Mouse (Mus musculus): ENCODE measurements around the gene Pdia4.
"Not testable (repeated sequence)": the region's sequence is repeated elsewhere in the genome, so short reads cannot be mapped to it uniquely, and the experiment has no call there.

Gene Pdia4

DNA sequence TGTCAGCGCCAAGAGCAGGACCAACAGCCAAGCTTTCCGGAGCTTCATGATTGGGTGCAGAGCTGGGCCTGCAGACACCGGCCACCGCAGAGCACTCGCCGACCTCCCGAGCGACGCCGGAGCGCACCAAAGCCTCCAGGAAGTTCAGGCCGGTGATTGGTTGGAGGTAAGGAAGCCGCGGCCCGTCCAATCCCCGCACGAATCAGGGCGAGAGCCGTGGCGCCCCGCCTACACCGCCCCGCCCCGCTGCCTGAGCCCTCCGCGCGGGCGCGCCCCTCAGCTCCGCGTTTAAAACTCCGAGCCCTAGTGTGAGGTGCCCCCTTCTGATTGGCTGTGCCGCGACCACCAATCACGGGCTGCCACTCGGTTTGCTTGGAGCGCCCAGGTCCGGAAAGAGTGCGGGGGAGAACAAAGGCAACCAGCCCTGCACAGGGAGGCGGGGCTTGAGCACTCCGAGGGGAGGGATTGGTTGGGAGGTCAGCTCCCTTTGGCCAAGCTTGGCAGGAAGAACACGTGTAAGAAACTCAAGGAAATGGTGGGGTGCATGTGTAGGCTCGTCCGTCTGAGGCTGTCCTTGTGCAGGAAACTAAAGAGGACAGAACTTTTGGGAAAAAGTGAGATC, at the start of gene Pdia4:
Gene Pdia4, minus strand, starts transcription at position 174 of the 622 bp plus-strand sequence.
- peak; percentile 99 for DNase-seq

DNA sequence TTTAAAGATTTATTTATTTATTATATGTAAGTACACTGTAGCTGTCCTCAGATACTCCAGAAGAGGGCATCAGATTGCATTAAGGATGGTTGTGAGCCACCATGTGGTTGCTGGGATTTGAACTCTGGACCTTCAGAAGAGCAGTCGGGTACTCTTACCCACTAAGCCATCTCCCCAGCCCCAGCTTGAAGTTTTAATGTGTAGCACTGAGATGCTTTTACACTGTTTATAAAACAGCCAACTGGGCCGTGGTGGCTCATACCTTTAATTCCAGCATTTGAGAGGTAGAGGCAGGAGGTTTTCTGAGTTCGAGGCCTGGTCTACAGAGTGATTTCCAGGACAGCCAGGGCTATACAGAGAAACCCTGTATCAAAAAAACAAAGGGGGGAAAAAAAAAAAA, 44.5 kb upstream of the Pdia4 start:
- DNase-seq: not testable (repeated sequence)

DNA sequence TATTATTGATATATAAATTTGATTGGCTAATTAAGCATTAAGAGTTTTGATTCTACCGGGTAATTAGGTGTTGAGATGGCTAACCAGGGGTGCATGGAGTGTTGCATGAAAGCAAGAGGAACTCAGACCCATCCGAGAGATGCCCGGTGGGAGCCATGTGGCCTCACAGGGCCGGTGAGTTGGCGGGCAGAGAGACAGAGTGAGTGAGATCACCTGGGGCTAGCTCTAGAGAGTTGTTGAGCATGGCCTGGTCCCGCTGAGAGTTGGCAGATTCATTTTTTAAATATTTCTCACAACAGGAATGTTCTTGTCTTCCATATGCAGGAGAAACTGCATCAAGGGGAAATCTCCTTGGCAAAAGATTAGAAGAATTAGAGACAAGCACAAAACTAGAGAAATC, 44.0 kb upstream of the Pdia4 start:
- DNase-seq: no peak

DNA sequence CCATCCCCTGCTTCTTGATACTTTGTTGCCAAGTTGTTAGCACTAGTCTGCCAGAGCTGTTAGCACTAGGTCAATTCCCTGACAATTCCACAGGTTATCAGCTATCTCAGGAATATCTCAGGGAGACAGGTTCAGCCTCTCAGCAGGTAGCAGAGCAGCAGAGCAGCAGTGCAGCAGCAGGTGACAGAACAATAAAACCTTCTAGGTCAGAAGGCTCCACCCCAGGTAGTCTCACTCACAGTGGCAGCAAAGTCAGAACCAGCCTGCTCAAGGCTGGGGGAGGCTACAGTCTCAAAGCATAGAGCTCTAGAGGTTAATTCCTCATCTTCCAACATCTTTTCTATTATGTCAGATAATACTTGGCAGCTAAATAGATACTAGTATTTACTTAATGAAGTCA, 32.5 kb upstream of the Pdia4 start:
- no peak for DNase-seq

DNA sequence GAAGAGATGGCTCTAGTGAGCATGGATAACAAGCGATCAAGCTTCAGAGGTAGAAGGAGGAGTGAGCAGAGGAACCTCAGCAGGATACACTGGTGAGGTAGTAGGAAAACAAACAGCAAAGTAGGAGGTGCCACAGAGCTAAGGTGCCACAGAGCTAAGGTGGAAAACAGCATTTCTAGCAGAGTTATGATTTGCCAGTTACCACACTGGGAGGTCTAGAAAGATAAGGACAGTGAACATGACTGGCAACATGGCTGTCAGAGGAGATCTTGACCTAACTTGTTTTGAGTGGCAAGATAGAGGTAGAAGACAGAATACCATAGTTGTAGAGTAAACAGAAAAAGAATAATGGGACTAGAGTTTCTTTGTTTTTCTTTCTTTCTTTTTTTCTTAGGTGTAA, 29.1 kb upstream of the Pdia4 start:
- DNase-seq: no peak

DNA sequence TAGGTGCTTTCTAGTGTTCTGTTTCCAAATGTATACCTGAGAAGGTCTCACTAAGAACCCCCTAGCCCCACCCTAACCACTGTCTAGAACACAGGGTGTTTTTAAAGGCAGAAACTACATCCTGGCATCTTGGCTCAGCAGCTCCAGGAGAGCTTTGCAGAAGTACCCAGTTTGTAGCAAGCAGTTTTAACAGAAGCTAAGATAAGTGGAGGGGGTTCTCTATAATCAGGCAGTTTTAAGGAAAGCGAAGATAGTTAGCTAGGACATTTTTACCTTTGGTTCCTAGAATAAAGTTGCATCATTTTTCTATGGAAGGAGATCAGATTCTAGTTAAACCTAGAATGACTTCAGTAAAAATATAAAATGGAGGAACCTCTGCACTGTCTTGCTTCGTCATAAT, 28.6 kb upstream of the Pdia4 start:
- DNase-seq: no peak

DNA sequence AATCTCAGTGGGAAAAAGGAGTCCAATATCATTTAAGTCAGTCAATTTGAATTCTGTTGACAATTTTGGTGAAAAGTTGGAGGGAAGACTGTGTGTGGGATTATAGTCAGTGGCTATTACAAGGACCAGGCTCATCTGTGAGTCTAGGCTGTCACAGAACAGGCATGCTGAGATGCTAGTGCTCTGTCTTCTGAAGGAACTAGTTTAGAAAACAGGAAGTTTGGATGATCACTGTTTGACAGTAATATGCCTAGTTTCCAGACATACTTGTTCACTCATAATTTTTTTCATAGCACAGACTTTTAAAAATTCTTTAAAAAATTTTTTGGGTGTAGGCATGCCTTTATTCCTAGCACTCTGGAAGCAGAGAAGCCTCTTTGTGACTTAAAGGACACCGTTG, 27.8 kb upstream of the Pdia4 start:
- DNase-seq: no peak

DNA sequence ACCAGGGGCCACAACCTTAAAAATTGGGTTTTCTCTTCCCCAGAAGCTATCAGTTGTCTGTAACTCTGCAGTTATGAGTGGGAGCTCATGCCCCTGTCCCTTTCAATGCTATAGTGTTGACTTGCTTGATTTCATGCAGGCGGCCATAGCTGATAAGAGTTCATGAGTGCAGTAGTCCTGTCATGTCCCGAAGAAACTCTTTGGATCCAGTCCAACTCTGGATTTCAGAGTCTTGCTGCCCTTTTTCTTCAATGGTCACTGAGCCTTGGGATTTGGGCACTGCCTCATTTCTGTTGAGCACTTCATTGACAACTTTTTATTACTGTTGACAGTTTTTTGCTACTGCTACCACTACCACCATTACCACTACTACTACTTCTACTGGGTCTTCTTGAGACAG, 24.4 kb upstream of the Pdia4 start:
- no peak for DNase-seq

DNA sequence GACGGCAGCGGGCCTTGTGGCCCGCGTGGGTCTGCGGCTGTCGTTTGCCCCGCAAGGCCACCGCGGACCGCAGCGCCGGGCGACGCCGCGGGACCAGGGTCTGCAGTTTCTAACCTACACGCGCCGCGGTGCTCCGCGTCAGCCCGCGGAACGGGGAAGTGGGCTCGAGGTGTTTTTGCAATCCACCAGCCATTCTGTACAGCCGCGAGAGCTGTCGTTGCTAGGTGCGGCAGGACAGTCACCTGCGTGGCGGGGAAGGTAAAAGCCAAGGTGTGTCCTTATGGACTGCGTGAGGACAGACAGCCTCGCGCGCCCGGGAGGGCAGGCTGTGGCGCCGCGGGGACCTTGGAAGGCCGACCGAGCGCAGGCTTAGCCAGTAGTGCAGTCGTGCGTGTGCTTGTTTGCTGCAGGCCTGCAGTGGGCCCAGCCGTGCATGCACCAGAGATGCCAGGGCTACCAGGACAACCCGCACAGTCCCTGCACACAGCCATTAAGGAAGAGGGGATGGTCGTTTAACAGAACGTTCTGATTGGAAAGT, 22.8 kb upstream of the Pdia4 start:
- peak; percentile 82 to 84 for DNase-seq

DNA sequence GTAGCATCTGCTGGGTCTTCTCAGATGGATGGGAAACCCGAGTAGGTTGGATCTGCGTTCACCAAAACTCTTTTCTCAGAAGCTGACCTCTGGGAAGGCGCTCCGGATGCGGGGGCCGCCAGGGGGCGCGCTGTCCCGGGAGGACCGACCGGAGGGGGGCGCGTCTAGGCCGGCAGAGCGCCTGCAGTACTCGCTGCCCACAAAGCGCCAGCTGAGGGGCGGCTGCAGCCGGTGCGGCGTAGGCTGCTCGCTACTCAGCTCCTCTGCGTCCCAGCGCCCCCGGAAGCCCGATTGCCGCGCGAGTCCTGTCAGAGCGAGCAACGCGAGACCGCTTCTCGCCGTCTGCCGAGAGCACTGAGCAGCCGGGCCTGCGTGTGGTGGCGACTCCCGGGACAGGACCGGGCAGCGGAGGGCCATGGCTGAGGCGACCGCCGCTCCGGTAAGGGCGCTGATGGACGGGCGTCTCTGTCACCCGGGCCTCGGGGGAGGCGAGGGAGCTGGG, 22.3 kb upstream of the Pdia4 start, which contains the start of gene Zfp398:
Gene Zfp398, plus strand, starts transcription at position 180 of the 502 bp plus-strand sequence.
- DNase-seq: peak; percentile 99

DNA sequence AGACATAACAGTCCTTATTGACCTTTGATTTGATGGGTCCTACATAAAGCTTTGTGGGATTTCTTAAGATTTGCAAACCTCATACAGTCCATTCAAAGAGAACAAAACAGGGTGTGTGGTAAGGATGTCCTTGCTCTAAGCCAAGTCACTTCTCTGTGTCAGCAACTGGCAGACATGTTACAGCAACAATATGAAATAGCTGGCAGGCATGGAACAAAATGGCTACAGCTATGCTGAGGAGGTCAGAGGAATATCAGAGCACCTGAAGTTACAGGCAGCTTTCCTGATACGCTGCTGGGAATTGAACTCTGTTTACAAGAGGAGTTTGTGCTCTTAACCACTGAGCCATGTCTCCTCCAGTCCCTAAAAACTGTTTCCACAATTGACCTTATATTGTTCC, 19.0 kb upstream of the Pdia4 start:
- no peak for DNase-seq

DNA sequence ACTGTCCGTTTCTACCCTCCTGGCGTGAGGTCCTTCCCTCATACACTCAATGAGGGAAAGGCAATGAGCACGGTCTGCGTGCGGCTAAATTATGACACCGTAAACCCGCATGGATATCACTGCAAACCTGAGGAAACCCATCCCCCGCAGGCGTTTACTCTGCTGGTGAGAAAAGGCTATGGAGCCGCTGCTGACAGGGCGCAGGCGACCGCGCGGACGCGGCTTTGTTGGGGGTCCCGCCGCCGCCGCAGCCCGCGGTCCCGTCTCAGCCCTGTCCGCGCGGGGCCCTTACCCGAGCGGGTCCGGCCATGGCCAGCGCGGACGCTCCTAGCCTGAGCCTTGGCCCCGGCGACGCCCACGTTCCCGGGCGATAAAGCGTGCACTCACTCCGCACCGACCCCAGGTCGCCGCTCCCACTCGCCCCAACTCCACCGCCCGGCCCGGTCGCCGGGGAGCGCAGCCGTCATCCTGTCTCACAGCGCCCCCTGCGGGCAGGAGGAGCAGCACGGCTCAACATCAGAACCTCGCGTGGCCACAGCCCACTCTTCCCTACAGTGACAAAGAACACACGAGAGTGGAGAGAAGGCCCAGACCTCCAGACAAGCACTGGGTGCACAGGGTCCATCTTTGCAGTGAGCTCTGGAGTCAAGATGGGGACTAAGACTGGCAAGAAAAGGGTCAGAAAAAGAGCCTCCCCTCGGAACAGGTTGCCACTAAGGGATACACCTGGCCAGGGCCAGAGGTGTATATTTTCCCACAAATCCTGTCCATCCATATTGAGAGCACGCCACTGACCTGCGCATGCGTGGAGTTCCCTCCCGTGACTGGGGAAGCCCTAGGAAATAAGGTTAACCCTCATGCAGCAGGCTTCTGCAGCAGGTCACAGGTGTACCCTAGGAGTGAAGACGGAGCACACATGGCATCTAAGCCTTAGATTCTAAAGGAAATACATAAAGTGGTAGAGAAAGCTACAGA, 17.2 kb upstream of the Pdia4 start, which contains the start of gene Zfp786:
Gene Zfp786, minus strand, starts transcription at position 764 of the 975 bp plus-strand sequence.
- peak; percentile 98 to 99 for DNase-seq

DNA sequence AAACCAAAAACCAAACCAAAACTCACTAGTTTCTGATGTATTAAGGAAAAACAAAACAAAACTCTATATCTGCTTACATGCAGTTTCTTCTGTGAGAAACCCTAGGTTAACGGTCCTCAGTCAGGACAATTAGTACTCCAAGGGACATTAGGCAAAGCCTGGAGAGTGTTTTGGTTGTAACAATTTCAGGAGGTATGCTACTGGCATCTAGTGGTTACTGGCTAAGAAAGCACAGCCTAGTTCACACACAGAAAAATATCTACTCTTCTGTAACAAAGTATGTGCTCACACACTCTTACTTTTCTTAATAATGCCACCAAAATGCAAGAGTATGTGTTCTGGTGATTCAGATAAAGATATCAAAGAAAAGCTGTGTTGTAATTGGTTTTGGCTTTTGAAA, 15.7 kb upstream of the Pdia4 start:
- peak; percentile 23 to 45 for DNase-seq

DNA sequence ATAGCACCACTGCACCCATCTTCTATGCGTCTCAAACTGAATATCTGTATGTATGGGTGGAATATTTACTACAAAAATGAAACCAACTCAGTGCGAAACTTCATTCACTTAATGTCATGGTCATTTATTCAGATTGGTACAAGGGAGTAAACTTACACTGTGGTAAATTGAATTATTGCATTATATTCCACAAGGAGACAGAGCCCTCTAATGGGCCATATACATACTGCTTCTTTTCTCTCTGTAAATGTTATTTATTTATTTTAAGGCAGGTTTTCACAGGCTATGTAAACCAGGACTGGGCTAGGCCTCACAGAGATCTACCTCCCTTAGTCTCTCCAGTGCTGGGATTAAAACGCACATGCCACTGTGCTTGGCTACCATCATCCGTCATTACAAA, 14.2 kb upstream of the Pdia4 start:
- DNase-seq: no peak

DNA sequence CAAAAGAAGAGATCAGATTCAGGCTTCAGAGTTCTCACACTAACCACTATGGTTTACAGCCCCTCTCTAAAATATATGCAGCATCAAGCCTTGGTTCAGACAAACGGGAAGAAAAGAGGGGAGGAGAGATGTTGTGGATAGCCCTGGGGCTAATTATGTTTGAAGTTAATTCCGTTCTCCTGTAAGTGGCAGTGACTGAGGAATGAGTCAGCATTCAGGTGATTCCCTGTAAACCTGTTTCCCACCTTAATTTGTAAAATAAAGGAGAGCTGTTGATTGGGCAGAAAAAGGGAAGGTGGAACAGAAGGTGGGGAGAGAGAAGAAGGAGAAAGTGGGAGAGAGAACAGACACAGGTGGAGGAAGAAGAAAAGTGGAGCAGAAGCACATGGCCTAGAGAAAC, 11.0 kb upstream of the Pdia4 start:
- DNase-seq: no peak

DNA sequence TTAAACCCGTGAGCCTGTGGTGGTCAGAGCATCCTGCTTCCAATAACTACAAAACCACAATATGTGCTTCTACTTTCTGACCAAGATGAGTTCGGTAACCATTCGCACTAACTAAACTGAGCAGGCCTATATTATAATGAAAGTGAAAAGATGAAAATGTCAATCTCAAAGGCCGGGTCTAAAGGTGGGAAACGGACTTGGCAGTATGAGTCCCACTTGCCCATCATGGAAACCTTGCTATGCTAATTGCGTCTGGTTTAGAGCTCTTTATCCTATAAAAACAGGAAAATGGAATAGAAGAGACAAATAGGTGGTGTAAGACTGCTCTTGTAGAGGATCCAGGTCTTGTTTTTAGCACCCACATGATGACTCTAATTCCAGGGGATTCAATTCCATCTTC, 8.5 kb upstream of the Pdia4 start:
- DNase-seq: no peak

DNA sequence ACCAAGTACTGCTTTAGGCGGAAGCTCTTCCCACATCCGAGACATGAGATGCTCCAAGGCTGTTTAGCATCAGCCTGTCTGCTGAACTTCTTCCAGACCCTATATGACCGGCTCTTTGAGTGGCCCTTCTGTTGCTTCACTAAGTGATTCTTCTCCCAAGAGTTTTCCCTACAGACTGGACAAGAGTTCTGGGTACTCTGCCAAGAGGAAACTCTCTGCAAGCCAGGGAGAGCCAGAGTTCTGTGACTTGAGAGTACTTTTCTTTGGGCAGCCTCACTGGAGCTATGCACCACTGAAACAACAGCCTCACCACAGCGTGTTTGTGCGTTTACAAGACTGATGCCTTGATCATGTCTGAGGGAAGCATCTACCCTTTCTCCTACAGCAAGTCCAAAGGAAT, 8.0 kb upstream of the Pdia4 start:
- DNase-seq: no peak

DNA sequence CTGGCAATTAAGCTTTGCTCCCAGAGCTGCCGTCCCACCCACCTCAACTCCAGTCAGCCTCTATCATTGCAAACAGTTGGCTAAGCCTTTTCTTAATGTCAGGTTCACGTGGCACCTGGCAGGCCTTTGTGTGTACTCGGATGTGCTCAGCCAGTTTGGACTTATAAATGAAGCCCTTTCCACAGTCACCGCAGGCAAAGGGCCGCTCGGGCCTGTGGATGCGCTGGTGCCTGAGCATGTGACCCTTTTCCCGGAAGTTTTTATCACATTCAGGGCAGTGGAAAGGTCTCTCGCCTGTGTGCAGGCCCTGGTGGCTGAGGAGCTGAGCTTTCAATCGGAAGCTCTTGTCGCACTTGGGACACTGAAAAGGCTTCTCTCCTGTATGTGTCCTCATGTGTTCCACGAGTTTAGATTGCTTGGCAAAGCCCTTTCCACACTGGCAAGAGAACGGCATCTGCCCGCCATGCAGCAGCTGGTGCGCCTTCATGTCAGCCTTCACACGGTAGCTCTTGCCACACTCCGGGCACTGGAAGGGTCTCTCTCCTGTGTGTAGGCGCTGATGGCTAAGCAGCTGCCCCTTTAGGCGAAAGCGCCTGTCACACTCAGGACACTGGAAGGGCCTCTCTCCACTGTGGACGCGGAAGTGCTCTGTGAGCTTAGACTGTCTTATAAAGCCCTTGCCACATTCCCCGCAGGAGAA, 6.5 kb upstream of the Pdia4 start:
- peak; percentile 71 to 73 for DNase-seq

DNA sequence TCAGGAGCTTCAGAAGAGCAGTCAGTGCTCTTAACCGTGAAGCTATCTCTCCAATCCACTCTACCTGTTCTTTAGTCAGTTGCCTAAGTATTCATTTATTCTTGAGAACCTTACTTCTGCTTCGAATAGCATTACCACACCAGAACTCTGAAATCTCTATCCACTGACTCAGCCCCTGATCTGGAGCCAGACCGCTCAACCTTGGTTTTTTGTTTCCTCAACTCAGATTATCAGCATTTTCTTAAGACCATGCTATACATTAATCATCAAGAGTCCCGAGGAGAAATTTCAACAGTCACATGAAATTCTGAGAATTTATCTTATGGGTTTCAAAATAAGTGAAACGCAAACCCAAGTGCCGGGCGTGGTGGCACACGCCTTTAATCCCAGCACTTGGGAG, 5.5 kb upstream of the Pdia4 start:
- DNase-seq: no peak

DNA sequence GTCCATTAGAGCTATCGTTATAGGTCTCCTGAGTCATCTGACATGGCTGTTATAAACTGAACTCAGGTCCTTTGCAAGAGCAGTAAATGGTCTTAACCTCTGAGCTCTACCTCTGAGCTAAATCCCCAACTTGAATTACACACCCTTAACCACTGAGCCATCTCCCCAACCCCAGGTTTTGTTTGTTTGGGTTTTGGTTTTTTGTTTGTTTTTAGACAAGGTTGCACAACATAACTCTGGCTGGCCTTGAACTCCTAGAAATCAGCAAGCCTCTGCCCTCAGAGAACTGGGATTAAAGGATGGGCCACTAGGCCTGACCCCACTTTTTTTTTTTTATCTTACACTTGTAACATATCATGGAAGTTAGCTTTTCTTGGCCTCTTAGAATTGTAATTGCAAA, 2.9 kb upstream of the Pdia4 start:
- no peak for DNase-seq

DNA sequence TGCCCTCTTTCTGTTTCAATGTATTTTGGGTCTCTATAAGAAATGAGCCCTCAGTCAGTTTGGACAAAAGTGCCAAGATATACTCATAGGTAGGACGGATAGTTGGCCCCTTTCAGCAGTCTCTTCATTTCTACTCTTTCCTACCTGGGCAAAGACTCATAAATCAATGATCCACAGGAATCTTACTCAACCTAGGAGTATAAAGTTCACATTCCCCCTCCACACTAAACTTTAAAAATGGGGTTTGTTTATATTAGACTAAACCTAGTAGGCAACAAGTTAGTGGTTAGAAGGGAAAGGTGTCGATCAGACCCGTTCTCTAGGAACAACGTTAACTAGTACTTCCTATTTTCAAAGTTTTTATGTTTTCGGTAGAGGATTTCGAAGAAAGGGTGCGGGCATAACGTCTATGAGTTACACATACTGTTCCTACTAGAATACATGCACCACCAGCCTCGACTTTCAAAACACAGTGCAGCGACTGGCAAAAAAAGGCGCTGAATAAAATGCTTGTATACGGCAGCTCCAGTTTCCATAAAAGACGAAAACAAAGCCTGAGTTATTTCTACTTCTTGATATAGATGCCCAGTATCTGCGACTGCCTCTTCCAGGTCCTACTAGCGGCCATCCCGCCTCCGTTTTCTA, 837 bp downstream of the Pdia4 start:
- DNase-seq: no peak

DNA sequence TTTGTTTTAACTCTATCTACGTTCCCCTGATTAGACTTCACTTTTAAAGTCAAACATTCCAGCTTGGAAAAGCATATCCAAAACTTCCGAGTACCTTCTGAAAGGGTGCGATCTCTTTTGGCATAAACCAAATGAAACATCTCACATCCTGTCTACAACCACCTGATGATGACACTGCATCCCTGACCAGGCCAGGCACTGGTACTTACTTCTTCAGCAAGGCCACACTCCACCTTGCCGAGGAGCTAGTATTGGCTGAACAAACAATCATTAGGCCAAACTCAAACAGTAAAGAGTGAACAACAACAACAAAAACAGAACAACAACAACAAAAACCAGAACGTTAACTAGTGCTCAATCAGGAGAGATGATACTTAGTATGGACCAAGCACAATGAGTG, 1.9 kb downstream of the Pdia4 start:
- DNase-seq: no peak

Data from cerebellum, postnatal 10 days (tissue).